In the genomic region with DNA sequence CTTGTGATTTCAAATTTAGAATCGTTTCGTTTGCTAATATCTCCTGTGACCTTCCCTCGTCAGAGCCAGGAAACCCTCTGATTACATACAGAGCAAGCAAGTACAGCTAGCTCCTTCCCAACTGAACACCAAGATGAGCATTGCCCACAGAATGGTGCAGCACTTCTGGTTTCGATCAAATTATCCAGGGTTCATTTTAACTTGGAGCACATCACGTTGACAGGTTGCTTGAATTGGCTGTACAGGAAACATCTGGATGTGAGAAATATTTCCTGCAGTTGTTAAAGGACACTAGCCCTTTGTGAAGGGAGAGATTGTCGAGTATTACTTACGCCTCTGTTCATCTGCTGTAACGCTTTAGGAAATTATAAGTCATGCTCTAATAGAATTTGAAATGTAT, we compare ENCODE assay signal across 13 mouse cellular contexts.
A peak's percentile ranks its signal among the peaks of the same experiment; 100 is the strongest.
DNase-seq lines count a peak whose midpoint lies in the region; ATAC-seq lines count a peak whose summit lies in the region.
"Had no signal": no experiment of that assay in that cellular context is flagged by ENCODE, and none has a peak within 500 bp of the region (broad histone marks: within the 10 kb centered on the region; RNA-seq: fewer than 3 reads in every experiment).

No protein-coding gene starts in this region.

- H3K36me3 ChIP-seq in heart, embryonic 13.5 days = peaks cover 3% of the 10 kb centered on the region; the same call in 1 of the 2 replicates
- H3K36me3 ChIP-seq in midbrain, embryonic 11.5 days (ENCODE audit: control insufficient read depth, insufficient read depth, low read length) = no peaks in the 10 kb centered on the region
- H3K36me3 ChIP-seq in midbrain, embryonic 16.5 days (ENCODE audit: control insufficient read depth, insufficient read depth, low read length) = no peaks in the 10 kb centered on the region
- no peaks in the 10 kb centered on the region for H3K36me3 ChIP-seq in stomach, embryonic 15.5 days

- no peak overlapping the region for H3K9ac ChIP-seq in heart, embryonic 13.5 days
- no peak overlapping the region for H3K9ac ChIP-seq in midbrain, embryonic 11.5 days (ENCODE audit: low read length)
- H3K9ac ChIP-seq in midbrain, embryonic 16.5 days (ENCODE audit: low read depth, low read length) = no peak overlapping the region
- H3K9ac ChIP-seq in stomach, embryonic 15.5 days = no peak overlapping the region
- H3K9ac ChIP-seq: hindbrain, embryonic 13.5 days had no signal

- no peak for DNase-seq in heart, postnatal 4 days
- no peak for DNase-seq in midbrain, embryonic 11.5 days (ENCODE audit: low spot score, missing footprints)
- DNase-seq in gastrocnemius, adult 18-20 months (ENCODE audit: low spot score) = no peak
- no peak for DNase-seq in frontal cortex, postnatal 36 days (ENCODE audit: low spot score in 2 of 2)
- DNase-seq: adrenal gland, adult 2 months; cerebellum, adult 11 months; kidney, postnatal 10 days; spleen, adult 18-20 months had no signal

- no peaks in the 10 kb centered on the region for H3K9me3 ChIP-seq in heart, embryonic 13.5 days
- H3K9me3 ChIP-seq in midbrain, embryonic 11.5 days (ENCODE audit: control insufficient read depth, low read length) = no peaks in the 10 kb centered on the region
- no peaks in the 10 kb centered on the region for H3K9me3 ChIP-seq in midbrain, embryonic 16.5 days (replicated peaks; ENCODE audit: control insufficient read depth, low read length, poor library complexity, severe bottlenecking)
- no peaks in the 10 kb centered on the region for H3K9me3 ChIP-seq in stomach, embryonic 15.5 days
- H3K9me3 ChIP-seq: hindbrain, embryonic 13.5 days had no signal

- peak overlapping the region; percentile 29; the same call in 1 of the 2 replicates for H3K4me2 ChIP-seq in heart, embryonic 13.5 days
- no peak overlapping the region for H3K4me2 ChIP-seq in midbrain, embryonic 11.5 days
- no peak overlapping the region for H3K4me2 ChIP-seq in midbrain, embryonic 16.5 days (ENCODE audit: low read length)
- H3K4me2 ChIP-seq in stomach, embryonic 15.5 days = no peak overlapping the region
- H3K4me2 ChIP-seq: hindbrain, embryonic 13.5 days had no signal

- H3K27ac ChIP-seq in heart, embryonic 13.5 days (replicated peaks) = peak overlapping the region; percentile 69
- H3K27ac ChIP-seq in midbrain, embryonic 11.5 days (ENCODE audit: low read depth, low read length) = peak overlapping the region; percentile 16; the same call in 1 of the 2 replicates
- no peak overlapping the region for H3K27ac ChIP-seq in midbrain, embryonic 16.5 days (ENCODE audit: low read length)
- 0 out of 2 replicates have a peak overlapping the region, but pooled peaks have one; percentile 0 for H3K27ac ChIP-seq in stomach, embryonic 15.5 days
- H3K27ac ChIP-seq: hindbrain, embryonic 13.5 days had no signal

- no peak overlapping the region for H3K4me3 ChIP-seq in heart, embryonic 13.5 days
- no peak overlapping the region for H3K4me3 ChIP-seq in midbrain, embryonic 11.5 days (ENCODE audit: low read depth, low read length)
- H3K4me3 ChIP-seq in midbrain, embryonic 16.5 days (ENCODE audit: low read depth, low read length) = no peak overlapping the region
- H3K4me3 ChIP-seq in stomach, embryonic 15.5 days (replicated peaks) = no peak overlapping the region
- H3K4me3 ChIP-seq: hindbrain, embryonic 13.5 days had no signal

- 42% methylated on average over 8 of the region's 8 CpGs for WGBS in heart, embryonic 13.5 days
- 70% methylated on average over 8 of the region's 8 CpGs for WGBS in midbrain, embryonic 11.5 days
- 54% methylated on average over 8 of the region's 8 CpGs for WGBS in midbrain, embryonic 16.5 days
- WGBS in stomach, embryonic 15.5 days = 16% methylated on average over 8 of the region's 8 CpGs

- no peaks in the 10 kb centered on the region for H3K27me3 ChIP-seq in heart, embryonic 13.5 days (replicated peaks)
- H3K27me3 ChIP-seq in midbrain, embryonic 11.5 days (ENCODE audit: control insufficient read depth, insufficient read depth, low read length) = no peaks in the 10 kb centered on the region
- H3K27me3 ChIP-seq in midbrain, embryonic 16.5 days (ENCODE audit: control insufficient read depth, insufficient read depth, low read depth, low read length) = no peaks in the 10 kb centered on the region
- H3K27me3 ChIP-seq in stomach, embryonic 15.5 days (replicated peaks) = no peaks in the 10 kb centered on the region
- H3K27me3 ChIP-seq: hindbrain, embryonic 13.5 days had no signal

- H3K4me1 ChIP-seq in heart, embryonic 13.5 days = peaks cover 33% of the 10 kb centered on the region
- H3K4me1 ChIP-seq in midbrain, embryonic 11.5 days (ENCODE audit: control insufficient read depth, insufficient read depth, low read length) = peaks cover 16% of the 10 kb centered on the region
- no peaks in the 10 kb centered on the region; the same call in 1 of the 2 replicates for H3K4me1 ChIP-seq in midbrain, embryonic 16.5 days (ENCODE audit: control insufficient read depth, insufficient read depth, low read length)
- H3K4me1 ChIP-seq in stomach, embryonic 15.5 days = 0 out of 2 replicates have a peak, but pooled peaks cover 3% of the 10 kb centered on the region

- ATAC-seq in heart, embryonic 13.5 days (ENCODE audit: extremely low read depth, insufficient number of reproducible peaks, low FRiP score, low TSS enrichment) = no peak
- ATAC-seq in midbrain, embryonic 11.5 days (ENCODE audit: low FRiP score) = no peak
- no peak for ATAC-seq in midbrain, embryonic 16.5 days
- ATAC-seq in granulocyte monocyte progenitor cell, adult 5-6 weeks (replicated peaks; ENCODE audit: poor library complexity, severe bottlenecking) = peak; percentile 88
- no peak for ATAC-seq in stomach, embryonic 15.5 days (ENCODE audit: insufficient read depth, low FRiP score, low read depth)
